Mouse (Mus musculus) embryo, embryonic 11.5 days (tissue): Measurements from ENCODE around the gene Med16.

Experiments used
- DNase-seq: peaks from one replicate; pipeline ENCODE4 v3.0.0-alpha.2; 2012; ENCODE audit warnings: low read depth, low spot score

The Med16 gene

GRCm38 (mm10) chr10:79933145-79933679 lies 24.5 kb upstream of the Med16 start:
- no peak for DNase-seq

DNA sequence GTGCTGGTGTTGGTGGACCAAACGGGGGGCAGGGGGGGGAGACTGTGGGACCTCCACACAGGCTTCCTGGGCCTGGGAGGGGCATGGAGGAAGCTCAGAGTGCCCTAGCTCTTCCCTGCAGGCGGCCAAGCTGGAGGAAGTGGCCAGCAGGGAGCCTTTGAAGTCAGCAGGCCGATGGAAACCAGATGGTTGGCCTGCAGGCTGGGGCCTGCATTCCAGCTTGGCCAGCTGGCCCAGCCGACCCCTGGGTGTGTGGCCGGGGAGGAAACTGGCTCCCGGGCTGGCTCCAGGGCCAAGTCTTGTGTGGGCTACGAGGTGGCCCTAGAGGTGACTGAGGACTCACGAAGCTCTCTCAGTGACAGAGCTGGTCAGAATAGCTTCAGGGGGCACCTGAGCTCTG lies 24.0 kb upstream of the Med16 start:
- no peak for DNase-seq

GRCm38 (mm10) chr10:79931797-79932196 lies 23.1 kb upstream of the Med16 start:
- no peak for DNase-seq

DNA sequence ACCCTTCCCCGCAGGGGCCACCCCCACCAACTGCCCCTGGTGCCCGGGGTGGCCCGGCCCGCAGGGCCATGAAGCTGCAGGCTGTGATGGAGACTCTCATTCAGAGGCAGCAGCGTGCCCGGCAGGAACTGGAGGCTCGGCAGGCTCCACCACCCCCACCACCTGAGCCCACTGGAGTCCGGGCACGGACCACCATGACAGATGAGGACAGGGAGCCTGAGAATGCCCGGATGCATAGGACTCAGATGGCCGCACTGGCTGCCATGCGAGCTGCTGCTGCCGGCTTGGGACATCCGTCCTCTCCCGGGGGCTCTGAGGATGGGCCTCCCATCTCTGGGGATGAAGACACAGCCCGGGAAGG lies 22.1 kb upstream of the Med16 start:
- no peak for DNase-seq

- no peak for DNase-seq
Observed at GRCm38 (mm10) chr10:79929967-79930825, 21.5 kb upstream of the Med16 start.

DNA sequence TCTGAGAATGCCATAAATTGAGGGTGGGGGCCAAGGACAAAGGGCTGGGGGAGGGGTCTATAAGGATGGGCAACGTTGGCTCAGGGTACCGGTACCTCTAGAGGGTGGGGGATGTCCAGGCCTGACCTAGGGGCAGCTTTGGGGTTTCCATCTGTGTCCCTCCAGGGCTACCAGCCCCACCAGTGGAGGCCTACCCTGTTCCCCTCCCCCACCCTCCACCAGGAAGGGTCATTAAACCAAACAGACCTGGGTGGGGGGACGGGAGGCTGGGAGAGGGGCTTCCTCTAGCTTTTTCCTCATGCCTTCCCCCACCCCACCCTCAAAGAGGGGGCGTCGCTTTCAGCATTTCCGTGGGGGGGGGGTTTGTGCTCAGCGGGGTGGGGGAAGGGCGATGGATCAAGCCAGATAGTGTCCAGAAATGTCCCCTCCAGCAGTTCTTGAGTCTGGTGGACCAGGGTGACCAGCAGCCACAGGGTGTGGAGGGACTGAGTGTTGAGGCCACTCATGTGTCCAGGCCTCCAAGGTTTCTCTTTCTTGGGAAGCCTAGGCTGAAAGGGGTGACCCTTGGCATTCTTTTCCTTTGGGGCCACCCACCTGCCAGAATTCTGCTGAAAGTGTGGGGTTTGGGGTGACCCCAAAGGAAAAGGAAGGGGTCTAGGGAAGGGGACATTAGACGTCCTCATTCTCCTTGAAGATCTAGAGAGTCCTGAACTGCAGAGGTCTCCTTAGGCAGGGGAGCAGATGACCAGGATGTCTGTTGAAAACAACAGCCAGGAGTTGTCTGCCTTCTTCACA lies 20.4 kb upstream of the Med16 start:
- no peak for DNase-seq

- no peak for DNase-seq
Observed at GRCm38 (mm10) chr10:79928030-79928694, 19.4 kb upstream of the Med16 start.

DNA sequence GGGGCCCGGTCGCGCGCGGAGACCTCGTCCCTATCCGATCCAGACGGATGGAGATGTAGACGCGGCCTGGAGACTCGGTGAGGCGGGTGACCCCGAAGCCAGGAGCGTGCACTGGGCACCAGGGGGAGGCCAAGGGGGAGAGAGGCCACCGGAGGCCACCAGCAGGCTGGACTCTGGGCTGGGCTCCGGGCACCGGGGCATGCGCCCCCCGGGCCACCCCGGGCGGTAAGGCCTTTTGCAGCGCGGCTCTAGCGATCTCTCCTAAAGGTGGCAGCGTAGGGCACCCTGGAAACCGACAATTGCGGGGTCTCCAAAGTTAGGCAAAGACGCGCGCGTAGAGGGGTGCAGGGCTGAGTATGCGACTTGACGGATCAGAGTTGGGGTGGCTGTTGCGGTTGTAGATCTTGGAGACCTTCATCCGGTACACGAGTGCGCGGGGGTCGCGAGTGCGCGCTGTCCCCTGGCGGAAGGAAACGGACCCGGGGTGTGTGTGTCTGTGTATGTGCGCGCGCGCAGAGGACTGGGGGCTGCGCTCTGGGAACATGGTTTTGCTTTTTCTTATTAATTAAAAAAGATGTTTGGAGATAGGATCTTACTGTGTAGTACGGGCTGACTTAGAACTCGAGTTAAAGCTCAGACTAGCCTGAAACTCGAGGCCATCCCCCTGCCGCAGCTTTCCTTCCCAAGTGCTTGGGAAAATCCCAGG lies 18.8 kb upstream of the Med16 start:
- DNase-seq = no peak

- peak; percentile 94 for DNase-seq
Observed at GRCm38 (mm10) chr10:79926491-79927323, 18.0 kb upstream of the Med16 start, which contains the start of gene Arid3a. TSS of gene Arid3a (plus strand) at chr10:79927043.

- no peak for DNase-seq
Observed at GRCm38 (mm10) chr10:79925785-79926490, 17.2 kb upstream of the Med16 start.

DNA sequence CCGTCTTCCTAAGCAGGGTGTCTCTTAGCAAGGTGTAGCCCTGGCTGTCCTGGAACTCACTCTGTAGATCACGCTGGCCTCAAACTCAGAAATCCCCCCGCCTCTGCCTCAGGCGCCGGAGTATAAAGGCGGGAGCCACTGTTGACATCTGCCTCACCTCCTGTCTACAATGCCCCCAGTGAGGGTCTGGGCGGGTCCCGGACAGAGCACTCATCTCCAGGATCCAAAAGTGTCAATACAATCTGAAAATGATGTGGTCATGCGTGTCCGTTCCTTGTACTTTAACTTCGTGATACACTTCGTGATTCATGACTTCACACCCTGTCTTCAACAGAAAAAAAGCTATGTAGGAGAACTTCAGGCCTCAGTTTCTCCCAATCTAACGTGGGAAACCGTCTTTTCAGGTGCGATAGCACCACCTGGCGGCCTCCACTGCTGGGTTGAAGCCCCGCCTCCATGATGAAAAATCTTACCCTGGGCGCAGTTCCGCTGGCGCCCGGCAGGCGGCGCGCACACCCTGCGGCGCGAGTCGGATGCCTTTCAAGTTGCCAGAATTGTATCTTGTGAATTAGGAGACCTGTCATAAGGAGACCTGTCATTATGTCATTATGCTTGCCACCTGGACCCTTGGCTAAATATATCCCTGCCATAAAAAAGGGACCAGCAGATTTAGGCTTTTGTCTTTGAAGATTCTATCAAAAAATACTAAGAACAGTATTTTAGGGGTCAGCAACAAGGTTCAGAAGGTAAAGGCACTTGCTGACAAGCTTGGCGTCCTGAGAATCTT lies 16.5 kb upstream of the Med16 start:
- DNase-seq = no peak

DNA sequence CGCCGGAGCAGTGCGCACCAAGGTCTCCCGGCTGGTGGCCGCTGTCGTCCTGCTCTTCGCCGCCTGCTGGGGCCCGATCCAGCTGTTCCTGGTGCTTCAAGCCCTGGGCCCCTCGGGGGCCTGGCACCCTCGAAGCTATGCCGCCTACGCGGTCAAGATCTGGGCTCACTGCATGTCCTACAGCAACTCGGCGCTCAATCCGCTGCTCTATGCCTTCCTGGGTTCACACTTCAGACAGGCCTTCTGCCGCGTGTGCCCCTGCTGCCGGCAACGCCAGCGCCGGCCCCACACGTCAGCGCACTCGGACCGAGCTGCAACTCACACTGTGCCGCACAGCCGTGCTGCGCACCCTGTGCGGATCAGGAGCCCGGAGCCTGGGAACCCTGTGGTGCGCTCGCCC lies 12.8 kb upstream of the Med16 start:
- no peak for DNase-seq

DNA sequence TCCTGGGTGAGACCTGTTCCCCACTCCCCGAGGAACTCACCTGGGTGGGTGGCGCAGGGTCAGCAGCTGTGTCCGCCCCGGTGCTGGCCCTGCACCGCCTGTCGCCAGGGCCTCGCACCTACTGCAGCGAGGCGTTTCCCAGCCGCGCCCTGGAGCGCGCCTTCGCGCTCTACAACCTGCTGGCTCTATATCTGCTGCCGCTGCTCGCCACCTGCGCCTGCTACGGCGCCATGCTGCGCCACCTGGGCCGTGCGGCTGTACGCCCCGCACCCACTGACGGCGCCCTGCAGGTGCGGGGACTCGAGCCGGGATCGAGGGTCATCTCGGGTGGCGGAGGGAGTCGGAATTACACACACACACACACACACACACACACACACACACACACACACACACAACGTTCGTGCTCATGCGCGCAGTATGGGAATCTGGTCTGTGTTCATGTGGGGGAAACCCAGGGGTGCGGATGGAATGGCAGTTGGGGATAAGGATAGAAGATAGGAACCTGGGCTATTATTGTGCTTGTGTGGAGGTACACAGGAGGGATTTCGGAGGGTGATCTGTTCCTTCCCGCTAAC lies 12.3 kb upstream of the Med16 start, which contains the start of gene R3hdm4:
Gene R3hdm4 (minus strand): TSS at position 251 of the 578 bp plus-strand sequence.
- DNase-seq = no peak

DNA sequence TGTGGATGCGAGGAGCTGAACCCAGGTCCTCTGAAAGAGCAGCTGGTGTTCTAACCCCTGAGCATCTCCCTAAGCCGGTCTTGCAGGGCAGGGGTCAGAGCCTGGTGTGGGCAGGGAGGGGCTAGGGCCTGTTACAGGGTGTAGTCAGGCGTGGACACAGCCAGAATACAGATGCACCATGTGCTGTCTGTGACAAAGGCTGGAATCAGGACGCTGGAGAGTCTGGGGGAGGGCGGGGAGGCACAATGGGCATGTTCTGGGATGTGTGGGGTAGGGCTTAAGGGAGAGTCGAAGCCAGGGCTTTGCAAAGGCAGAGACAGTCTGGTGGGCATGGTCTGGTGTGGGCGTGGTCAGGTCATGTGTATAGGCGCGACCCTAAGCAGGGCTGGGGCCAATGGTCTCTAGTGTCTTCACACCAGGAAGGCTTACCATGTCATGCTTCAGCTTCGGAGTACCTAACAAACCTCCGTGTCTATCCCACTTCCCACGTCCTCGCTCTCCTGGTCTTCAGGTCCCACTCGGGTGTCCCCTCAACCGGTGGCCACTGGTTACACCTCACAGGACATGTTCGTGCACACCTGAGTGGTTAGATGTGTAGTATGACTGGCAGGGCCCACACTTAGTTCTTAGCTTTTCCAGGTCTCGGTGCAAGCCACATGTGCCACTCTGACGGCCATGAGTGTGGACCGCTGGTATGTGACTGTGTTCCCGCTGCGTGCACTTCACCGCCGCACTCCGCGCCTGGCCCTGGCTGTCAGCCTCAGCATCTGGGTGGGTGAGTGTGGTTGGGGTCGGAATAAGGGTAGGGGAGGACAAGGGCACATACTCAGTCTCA lies 11.6 kb upstream of the Med16 start:
- no peak for DNase-seq

DNA sequence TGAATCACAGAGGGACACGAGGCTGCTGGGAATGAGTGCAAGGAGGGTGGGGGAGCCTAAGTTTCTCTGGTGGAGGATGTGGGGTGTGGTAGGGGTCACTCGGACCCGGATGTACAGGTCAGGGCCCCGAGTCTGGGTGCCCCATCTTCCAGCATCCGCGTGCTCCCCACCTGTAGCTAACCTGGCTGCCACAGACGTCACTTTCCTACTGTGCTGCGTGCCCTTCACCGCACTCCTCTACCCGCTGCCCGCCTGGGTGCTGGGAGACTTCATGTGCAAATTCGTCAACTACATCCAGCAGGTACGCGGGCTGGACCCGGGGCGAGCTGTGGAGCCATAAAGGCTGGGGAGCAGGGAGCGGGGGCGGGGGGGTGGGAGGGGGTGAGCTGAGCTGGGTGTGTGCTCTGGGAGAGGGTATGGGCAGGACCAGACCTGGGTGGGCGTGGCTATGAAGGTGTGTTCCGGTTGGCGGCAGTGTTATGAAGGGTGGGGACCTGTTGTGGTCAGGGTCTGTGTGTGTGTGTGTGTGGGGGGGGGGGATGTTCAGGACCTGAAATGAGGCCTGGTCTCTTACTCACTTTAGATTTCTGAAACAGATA lies 10.6 kb upstream of the Med16 start:
- DNase-seq = no peak

DNA sequence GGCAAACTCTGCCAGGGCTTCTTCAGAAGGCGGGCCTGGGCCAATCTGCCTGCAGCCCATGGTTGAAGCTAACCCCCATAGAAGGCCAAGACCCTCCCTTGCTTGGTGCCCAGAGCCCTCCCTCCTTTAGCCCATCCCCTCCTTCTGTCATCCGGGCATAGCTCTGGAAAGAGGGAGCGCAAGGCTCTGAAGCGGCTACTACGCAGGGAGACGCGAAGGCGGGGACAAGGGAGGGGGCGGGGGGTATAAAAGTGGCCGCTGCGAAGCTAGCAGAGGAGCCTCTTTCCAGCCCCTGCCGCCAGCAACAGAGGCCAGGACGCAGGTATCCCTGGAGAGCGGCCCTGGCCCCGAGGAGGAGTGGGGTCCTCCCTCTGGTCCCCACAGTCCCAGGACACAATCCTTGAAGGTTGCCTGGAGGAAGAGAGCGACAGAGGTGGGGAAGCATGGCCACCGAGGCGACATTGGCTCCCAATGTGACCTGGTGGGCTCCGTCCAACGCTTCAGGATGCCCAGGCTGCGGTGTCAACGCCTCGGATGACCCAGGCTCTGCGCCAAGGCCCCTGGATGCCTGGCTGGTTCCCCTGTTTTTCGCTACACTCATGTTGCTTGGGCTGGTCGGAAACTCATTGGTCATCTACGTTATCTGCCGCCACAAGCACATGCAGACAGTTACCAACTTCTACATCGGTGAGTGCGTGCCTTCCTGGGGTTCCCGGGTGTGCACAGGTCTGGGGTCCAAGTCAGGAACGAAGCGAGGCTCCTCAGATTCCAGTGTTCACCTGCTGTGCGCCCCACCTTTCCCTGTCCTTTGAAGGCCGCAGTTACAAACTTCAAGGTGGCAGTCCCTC lies 9.7 kb upstream of the Med16 start:
- no peak for DNase-seq
